Mouse (Mus musculus): ENCODE data around the gene Gm8165.
"Not testable (repeated sequence)": the region's sequence is repeated elsewhere in the genome, so short reads cannot be mapped to it uniquely, and the experiment has no call there.

The Gm8165 gene

GRCm38 (mm10) chr14:43677099-43677498, at the start of gene Gm8165:
TSS of gene Gm8165 (minus strand) at chr14:43677199.
- DNase-seq: not testable (repeated sequence)

- DNase-seq: not testable (repeated sequence)
Measured at GRCm38 (mm10) chr14:43697621-43698020, 20.6 kb upstream of the Gm8165 start, which contains the start of gene Gm7324. TSS of gene Gm7324 (plus strand) at chr14:43697828.
